Mouse (Mus musculus) liver, embryonic 14.5 days (tissue): Measurements from ENCODE around the gene Adam12.

ENCODE experiments used
- CTCF ChIP-seq: IDR thresholded peaks from 2 replicates; pipeline ENCODE4 v1.5.1; 2016; ENCODE audit warnings: antibody characterized with exemption, low read depth, control low read depth
- EP300 ChIP-seq: IDR thresholded peaks from 2 replicates; pipeline ENCODE4 v1.6.1; 2016; ENCODE audit warnings: antibody characterized with exemption, low read depth

- TF ChIP-seq CTCF (no peak), EP300 (no peak)
Measured at GRCm38 (mm10) chr7:133876646-133877342, 355.2 kb downstream of the Adam12 start.
